Mouse (Mus musculus) ES-Bruce4 (cell line): ENCODE data around the gene L3mbtl4.

Source experiments
- CTCF ChIP-seq: IDR thresholded peaks from one replicate; pipeline ENCODE4 v1.8.1; 2011; ENCODE audit warnings: low read depth, low read length
- POLR2A ChIP-seq: IDR thresholded peaks from one replicate; pipeline ENCODE4 v1.8.1; 2011; ENCODE audit warnings: low read length; ENCODE audit not compliant: insufficient read depth

DNA sequence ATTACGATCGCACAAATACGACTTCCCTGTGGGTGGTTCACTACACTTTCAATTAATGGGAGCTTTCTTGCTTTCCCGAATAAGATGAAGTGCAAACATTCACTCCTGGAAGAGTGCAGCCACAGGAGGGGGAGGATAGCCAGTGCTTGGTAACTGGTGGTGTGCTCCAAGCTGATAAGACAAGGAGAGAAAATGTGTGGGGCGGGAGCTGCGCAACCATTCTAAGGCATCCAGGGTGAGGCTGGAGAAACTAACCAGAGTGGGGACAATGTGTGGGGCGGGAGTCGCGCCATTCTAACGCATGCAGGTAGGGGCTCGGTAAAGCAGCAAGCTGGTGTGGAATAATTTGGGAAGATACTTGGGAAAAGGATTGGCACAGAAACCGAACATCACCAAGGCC lies 36.6 kb upstream of the L3mbtl4 start:
- no peak for TF ChIP-seq POLR2A
- no peak for TF ChIP-seq CTCF
